In genomic region chr6:114642601-114643528, GRCm38 (mm10) we compare ENCODE assay signal across 8 mouse cellular contexts. TPM values are rescaled to one million over a fixed set of nuclear protein-coding genes. Genes with fewer than 3 reads are reported as not detected.
DNase-seq lines count a peak whose midpoint lies in the region; ATAC-seq lines count a peak whose summit lies in the region.

Gene Atg7 (plus strand): TSS chr6:114643097.

- H3K27me3 ChIP-seq in intestine, embryonic 14.5 days (replicated peaks; ENCODE audit: control insufficient read depth, insufficient read depth, low read length), result no peaks in the 10 kb centered on the region

- peak within 1 kb of the TSS; percentile 62 for H3K9ac ChIP-seq in intestine, embryonic 14.5 days (ENCODE audit: low read length)

- peak within 1 kb of the TSS; percentile 95 for H3K4me2 ChIP-seq in intestine, embryonic 14.5 days (ENCODE audit: low read length)

- H3K9me3 ChIP-seq in intestine, embryonic 14.5 days (ENCODE audit: control insufficient read depth, low read length), result no peaks in the 10 kb centered on the region

- H3K4me3 ChIP-seq in intestine, embryonic 14.5 days (ENCODE audit: low read depth, low read length), result peak within 1 kb of the TSS; percentile 66

- H3K27ac ChIP-seq in intestine, embryonic 14.5 days (ENCODE audit: low read depth), result peak within 1 kb of the TSS; percentile 39; the same call in 1 of the 2 replicates

- no peaks in the 10 kb centered on the region for H3K36me3 ChIP-seq in intestine, embryonic 14.5 days (ENCODE audit: control insufficient read depth, insufficient read depth, low read length)

- intact Hi-C loops in left cerebral cortex, postnatal 14 days (cut with DNase I), result no loop called here

- under 1% methylated on average over 38 of the region's 38 CpGs for WGBS in intestine, embryonic 14.5 days

- ATAC-seq in intestine, embryonic 14.5 days (replicated peaks; ENCODE audit: low FRiP score, low TSS enrichment, low read depth), result peak; percentile 88

- peaks cover 4% of the 10 kb centered on the region; the same call in 1 of the 2 replicates for H3K4me1 ChIP-seq in intestine, embryonic 14.5 days (replicated peaks; ENCODE audit: control insufficient read depth, insufficient read depth, low read length)

- peak; percentile 93 to 97 for DNase-seq in adrenal gland, adult (ENCODE audit: inconsistent age in 2 of 2, low spot score in 1 of 2)
- peak; percentile 96 for DNase-seq in embryo, embryonic 10.5 days (ENCODE audit: low spot score)
- DNase-seq in gastrocnemius, postnatal 25 days, result peak; percentile 87
- DNase-seq in intestine, embryonic 14.5 days (ENCODE audit: low spot score), result peak; percentile 96
- peak; percentile 93 to 95 for DNase-seq in left cerebral cortex, postnatal 14 days (ENCODE audit: low spot score in 2 of 2)
- DNase-seq in mesoderm, embryonic 11.5 days (ENCODE audit: low read depth, low spot score), result peak; percentile 98
- peak; percentile 87 to 88 for DNase-seq in right cerebral cortex, postnatal 36 days (ENCODE audit: low spot score in 2 of 2)
- DNase-seq in yolk sac, embryonic 10.5 days (ENCODE audit: low spot score), result peak; percentile 89

RNA-seq across cellular contexts. Expression of gene Atg7, which starts in this region (rescaled TPM):
- total RNA-seq in gastrocnemius, postnatal 25 days (2021), result 1 to 10 TPM; 5.6 to 6.5 TPM
- polyA plus RNA-seq in intestine, embryonic 14.5 days (2014; fragmentation: Nextera tagmentation; extraction: Ambion mirVana), result 22.8 and 24.4 TPM in 2 replicates
- 10 to 100 TPM; 25.5 to 26.2 TPM for total RNA-seq in left cerebral cortex, postnatal 14 days (2021)

Comparison
In these comparisons a context has a peak if more than half of its experiments do, and no peak if none do; other contexts are left out.
1. Peak in every context shown above with its lines: DNase-seq, ATAC-seq, H3K4me3 ChIP-seq and H3K27ac ChIP-seq.